Mouse (Mus musculus): ENCODE measurements around the gene Nudt22. TPM values are rescaled to one million over a fixed set of nuclear protein-coding genes. Genes with fewer than 3 reads are reported as not detected.

Nudt22 gene
- polyA plus RNA-seq, 1 experiment from 2014 or later, result 20.5 TPM

- Histone ChIP-seq H3K4me3 (no peak overlapping the region), H3K4me2 (replicated peaks) (no peak overlapping the region), H3K4me1 (no peaks in the 10 kb centered on the region), H3K9ac (no peak overlapping the region), H3K9me3 (no peaks in the 10 kb centered on the region), H3K27me3 (no peaks in the 10 kb centered on the region), H3K27ac (no peak overlapping the region), H3K36me3 (peaks cover 62% of the 10 kb centered on the region)
- WGBS, result 88% methylated on average over 11 of the region's 11 CpGs
- ATAC-seq (ENCODE audit: insufficient number of reproducible peaks, insufficient read depth, low FRiP score, low TSS enrichment), result no peak
Observed at GRCm38 (mm10) chr19:7018546-7018945, 22.6 kb upstream of the Nudt22 start.

GRCm38 (mm10) chr19:7017541-7018457, 21.9 kb upstream of the Nudt22 start:
- no peak overlapping the region for H3K4me3 ChIP-seq
- H3K36me3 ChIP-seq, result peaks cover 58% of the 10 kb centered on the region
- WGBS, result 84% methylated on average over 12 of the region's 12 CpGs
- H3K4me1 ChIP-seq, result no peaks in the 10 kb centered on the region
- no peak overlapping the region for H3K4me2 ChIP-seq (replicated peaks)
- H3K27me3 ChIP-seq, result no peaks in the 10 kb centered on the region
- ATAC-seq (ENCODE audit: insufficient number of reproducible peaks, insufficient read depth, low FRiP score, low TSS enrichment), result no peak
- no peak overlapping the region for H3K27ac ChIP-seq
- H3K9me3 ChIP-seq, result no peaks in the 10 kb centered on the region
- no peak overlapping the region for H3K9ac ChIP-seq

- Histone ChIP-seq H3K9me3 (no peaks in the 10 kb centered on the region), H3K9ac (no peak overlapping the region), H3K36me3 (peaks cover 27% of the 10 kb centered on the region), H3K4me1 (no peaks in the 10 kb centered on the region), H3K27ac (no peak overlapping the region), H3K4me3 (no peak overlapping the region), H3K27me3 (no peaks in the 10 kb centered on the region), H3K4me2 (replicated peaks) (no peak overlapping the region)
- ATAC-seq (ENCODE audit: insufficient number of reproducible peaks, insufficient read depth, low FRiP score, low TSS enrichment), result no peak
- 88% methylated on average over 20 of the region's 20 CpGs for WGBS
Observed at GRCm38 (mm10) chr19:7014481-7015135, 18.7 kb upstream of the Nudt22 start.

GRCm38 (mm10) chr19:7013984-7014383, 18.1 kb upstream of the Nudt22 start:
- no peak overlapping the region for H3K4me2 ChIP-seq (replicated peaks)
- H3K9ac ChIP-seq, result no peak overlapping the region
- no peaks in the 10 kb centered on the region for H3K9me3 ChIP-seq
- no peak overlapping the region for H3K27ac ChIP-seq
- no peak for ATAC-seq (ENCODE audit: insufficient number of reproducible peaks, insufficient read depth, low FRiP score, low TSS enrichment)
- H3K27me3 ChIP-seq, result no peaks in the 10 kb centered on the region
- peaks cover 20% of the 10 kb centered on the region for H3K36me3 ChIP-seq
- 85% methylated on average over 9 of the region's 9 CpGs for WGBS
- H3K4me3 ChIP-seq, result no peak overlapping the region
- no peaks in the 10 kb centered on the region for H3K4me1 ChIP-seq

GRCm38 (mm10) chr19:7012426-7012825, 16.5 kb upstream of the Nudt22 start:
- Histone ChIP-seq H3K9ac (no peak overlapping the region), H3K9me3 (no peaks in the 10 kb centered on the region), H3K4me2 (replicated peaks) (no peak overlapping the region), H3K27me3 (no peaks in the 10 kb centered on the region), H3K27ac (no peak overlapping the region), H3K4me3 (no peak overlapping the region), H3K36me3 (peaks cover 15% of the 10 kb centered on the region), H3K4me1 (no peaks in the 10 kb centered on the region)
- ATAC-seq (ENCODE audit: insufficient number of reproducible peaks, insufficient read depth, low FRiP score, low TSS enrichment), result no peak
- WGBS, result 82% methylated on average over 4 of the region's 4 CpGs

GRCm38 (mm10) chr19:7006892-7007593, 11.1 kb upstream of the Nudt22 start:
- Histone ChIP-seq H3K36me3 (no peaks in the 10 kb centered on the region), H3K4me2 (replicated peaks) (no peak overlapping the region), H3K4me1 (no peaks in the 10 kb centered on the region), H3K9me3 (no peaks in the 10 kb centered on the region), H3K9ac (no peak overlapping the region), H3K4me3 (no peak overlapping the region), H3K27ac (no peak overlapping the region), H3K27me3 (no peaks in the 10 kb centered on the region)
- no peak for ATAC-seq (ENCODE audit: insufficient number of reproducible peaks, insufficient read depth, low FRiP score, low TSS enrichment)
- WGBS, result 86% methylated on average over 9 of the region's 9 CpGs

GRCm38 (mm10) chr19:6999360-7000063, 3.6 kb upstream of the Nudt22 start:
- Histone ChIP-seq H3K4me3 (no peak overlapping the region), H3K9ac (no peak overlapping the region), H3K9me3 (no peaks in the 10 kb centered on the region), H3K27ac (no peak overlapping the region), H3K4me1 (peaks cover 22% of the 10 kb centered on the region), H3K27me3 (no peaks in the 10 kb centered on the region), H3K36me3 (peaks cover 20% of the 10 kb centered on the region), H3K4me2 (replicated peaks) (no peak overlapping the region)
- 93% methylated on average over 19 of the region's 19 CpGs for WGBS
- ATAC-seq (ENCODE audit: insufficient number of reproducible peaks, insufficient read depth, low FRiP score, low TSS enrichment), result no peak

- Histone ChIP-seq H3K4me3 (no peak overlapping the region), H3K27me3 (no peaks in the 10 kb centered on the region), H3K9ac (no peak overlapping the region), H3K4me2 (replicated peaks) (no peak overlapping the region), H3K27ac (no peak overlapping the region), H3K9me3 (no peaks in the 10 kb centered on the region), H3K4me1 (peaks cover 30% of the 10 kb centered on the region), H3K36me3 (peaks cover 20% of the 10 kb centered on the region)
- ATAC-seq (ENCODE audit: insufficient number of reproducible peaks, insufficient read depth, low FRiP score, low TSS enrichment), result no peak
- 83% methylated on average over 9 of the region's 9 CpGs for WGBS
Observed at GRCm38 (mm10) chr19:6997721-6998290, 1.9 kb upstream of the Nudt22 start.

GRCm38 (mm10) chr19:6995255-6995991, 494 bp downstream of the Nudt22 start:
- ATAC-seq (ENCODE audit: insufficient number of reproducible peaks, insufficient read depth, low FRiP score, low TSS enrichment), result no peak
- Histone ChIP-seq H3K4me1 (peaks cover 35% of the 10 kb centered on the region), H3K9ac (peak overlapping the region; percentile 69), H3K9me3 (no peaks in the 10 kb centered on the region), H3K27me3 (no peaks in the 10 kb centered on the region), H3K4me3 (peak overlapping the region; percentile 54), H3K27ac (no peak overlapping the region), H3K4me2 (replicated peaks) (peak overlapping the region; percentile 73), H3K36me3 (peaks cover 20% of the 10 kb centered on the region)
- 47% methylated on average over 20 of the region's 21 CpGs for WGBS

- Histone ChIP-seq H3K9me3 (no peaks in the 10 kb centered on the region), H3K4me3 (peak overlapping the region; percentile 54; the same call in 1 of the 2 replicates), H3K9ac (peak overlapping the region; percentile 69; the same call in 1 of the 2 replicates), H3K27me3 (no peaks in the 10 kb centered on the region), H3K36me3 (peaks cover 11% of the 10 kb centered on the region), H3K27ac (no peak overlapping the region), H3K4me2 (replicated peaks) (peak overlapping the region; percentile 73; the same call in 1 of the 2 replicates), H3K4me1 (peaks cover 35% of the 10 kb centered on the region)
- WGBS, result 86% methylated on average over 8 of the region's 8 CpGs
- no peak for ATAC-seq (ENCODE audit: insufficient number of reproducible peaks, insufficient read depth, low FRiP score, low TSS enrichment)
Observed at GRCm38 (mm10) chr19:6994489-6994888, 1.4 kb downstream of the Nudt22 start.

Measured in embryonic facial prominence, embryonic 12.5 days (tissue).